Mouse (Mus musculus) lung, adult 2 months (tissue): ENCODE measurements around the gene Zfp770. TPM values are rescaled to one million over a fixed set of nuclear protein-coding genes. Genes with fewer than 3 reads are reported as not detected.
"Not testable (repeated sequence)": the region's sequence is repeated elsewhere in the genome, so short reads cannot be mapped to it uniquely, and the experiment has no call there.

Experiments
- DNase-seq: peaks from one replicate; pipeline ENCODE4 v3.0.0; 2022
- H3K4me1 ChIP-seq: fragments of 200-500 bp; 2 replicates; pipeline ENCODE4 v1.6.1; 2011; ENCODE audit warnings: low read length; ENCODE audit not compliant: control insufficient read depth, insufficient read depth
- H3K4me3 ChIP-seq: fragments of 200-500 bp; replicated peaks from 2 replicates; pipeline ENCODE3; 2011; ENCODE audit warnings: low read depth, mild to moderate bottlenecking, control low read depth, low read length; ENCODE audit errors: extremely low read depth
- CTCF ChIP-seq: fragments of 200-500 bp; IDR thresholded peaks from 2 replicates; pipeline ENCODE4 v1.5.1; 2011; ENCODE audit warnings: mild to moderate bottlenecking, low read length, control low read depth; ENCODE audit not compliant: insufficient read depth
- POLR2A ChIP-seq: fragments of 200-500 bp; IDR thresholded peaks from 2 replicates; pipeline ENCODE4 v1.6.1; 2011; ENCODE audit warnings: low read depth, mild to moderate bottlenecking, control low read depth, low read length, borderline replicate concordance; ENCODE audit errors: extremely low read depth
- WGBS: fragments of 180-500 bp; shearing (Covaris S2); methylation state at CpG from one replicate; pipeline ENCODE4 v1.1.7; 2018; 5-methylcytosine and 5-hydroxymethylcytosine counted together
- polyA plus RNA-seq: library from polyadenylated mRNA; depleted of rRNA; stranded (reverse); fragments of >200 nt; gene quantifications from 2 replicates; pipeline ENCODE4 v1.2.3, GENCODE M21; 2012; rRNA removed

Gene Zfp770
- 0.80 and 1.5 TPM in 2 replicates for polyA plus RNA-seq

DNA sequence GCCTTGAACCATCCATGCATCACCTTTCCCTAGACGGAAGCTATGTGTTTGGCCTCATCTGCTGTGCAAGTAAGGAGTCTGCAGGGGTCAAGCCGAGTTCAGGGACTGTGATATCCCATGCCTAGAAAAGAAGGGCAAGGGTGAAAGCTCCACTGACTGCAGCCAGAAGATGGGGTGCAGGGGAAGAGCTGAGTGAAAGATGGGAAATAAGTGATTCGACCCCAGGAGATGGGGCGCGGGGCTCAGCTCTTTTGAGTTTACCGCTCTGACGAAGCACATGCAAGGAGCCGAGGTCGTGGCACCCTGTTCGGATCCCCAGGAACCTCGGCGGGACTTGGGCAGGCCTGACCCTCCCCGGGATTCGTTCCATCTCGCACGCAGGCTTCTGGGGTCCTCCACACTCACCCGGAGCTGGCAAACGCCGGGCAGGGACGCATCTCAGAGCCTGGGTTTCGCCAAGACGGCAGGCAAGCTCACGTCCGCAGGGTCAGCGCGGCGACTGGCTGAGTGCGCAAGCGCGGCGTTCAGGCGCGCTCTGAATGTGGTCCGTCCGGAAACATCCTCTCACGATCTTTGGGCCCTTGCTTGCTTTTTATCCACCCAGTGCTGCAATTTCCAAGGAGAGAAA lies at the start of gene Zfp770:
Gene Zfp770 (minus strand): TSS at position 538 of the 628 bp plus-strand sequence.
- Histone ChIP-seq H3K4me3 (peak within 1 kb of the TSS; percentile 85), H3K4me1 (peaks cover 2% of the 10 kb centered on the region; the same call in 1 of the 2 replicates)
- TF ChIP-seq POLR2A (peak; percentile 95), CTCF (no peak)
- WGBS = under 1% methylated on average over 36 of the region's 36 CpGs
- DNase-seq = peak; percentile 77

- WGBS = 44% methylated on average over 6 of the region's 6 CpGs
- Histone ChIP-seq H3K4me1 (no peaks in the 10 kb centered on the region), H3K4me3 (no peak overlapping the region)
- TF ChIP-seq POLR2A (no peak), CTCF (no peak)
- no peak for DNase-seq
These were observed 48.2 kb upstream of the Zfp770 start for GRCm38 (mm10) chr2:114249440-114249839.

GRCm38 (mm10) chr2:114237639-114238038 lies 36.4 kb upstream of the Zfp770 start:
- no peaks in the 10 kb centered on the region for H3K4me1 ChIP-seq
- 13% methylated on average over 4 of the region's 4 CpGs for WGBS
- DNase-seq = no peak
- H3K4me3 ChIP-seq = no peak overlapping the region
- no peak for TF ChIP-seq POLR2A
- TF ChIP-seq CTCF = no peak

GRCm38 (mm10) chr2:114236566-114236965 lies 35.3 kb upstream of the Zfp770 start:
- Histone ChIP-seq H3K4me1 (no peaks in the 10 kb centered on the region), H3K4me3 (no peak overlapping the region)
- 74% methylated on average over 1 of the region's 1 CpGs for WGBS
- TF ChIP-seq CTCF (no peak), POLR2A (no peak)
- no peak for DNase-seq

- 79% methylated on average over 3 of the region's 3 CpGs for WGBS
- Histone ChIP-seq H3K4me1 (no peaks in the 10 kb centered on the region), H3K4me3 (no peak overlapping the region)
- no peak for TF ChIP-seq CTCF
- no peak for DNase-seq
These were observed 34.3 kb upstream of the Zfp770 start for GRCm38 (mm10) chr2:114235584-114235983.

DNA sequence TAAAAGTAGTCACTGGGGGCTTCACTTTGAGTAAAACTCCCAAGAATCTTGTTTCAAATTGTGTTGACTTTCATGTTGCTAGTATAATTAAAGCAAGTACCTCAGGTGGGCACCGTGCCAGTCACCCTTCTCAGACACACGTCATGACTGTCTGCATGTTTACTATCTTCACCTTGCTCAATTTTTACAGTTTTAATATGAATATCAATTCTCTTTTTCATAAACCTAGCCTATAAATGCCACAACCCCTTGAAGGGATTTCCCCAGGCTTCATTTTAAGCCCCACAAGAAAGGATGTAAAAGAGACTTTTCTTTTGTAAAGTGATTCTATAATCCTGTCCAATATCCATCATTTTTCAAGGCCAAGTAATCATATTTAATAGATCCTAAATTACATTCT lies 30.0 kb upstream of the Zfp770 start:
- no peak for TF ChIP-seq CTCF
- no peak for TF ChIP-seq POLR2A
- no peak overlapping the region for H3K4me3 ChIP-seq
- no peak for DNase-seq
- H3K4me1 ChIP-seq = no peaks in the 10 kb centered on the region
- WGBS = 49% methylated on average over 2 of the region's 2 CpGs

- TF ChIP-seq CTCF = no peak
- no peak for TF ChIP-seq POLR2A
- no peak for DNase-seq
- Histone ChIP-seq H3K4me1 (no peaks in the 10 kb centered on the region), H3K4me3 (no peak overlapping the region)
- 75% methylated on average over 2 of the region's 2 CpGs for WGBS
These were observed 27.4 kb upstream of the Zfp770 start for GRCm38 (mm10) chr2:114228672-114229071.

- Histone ChIP-seq H3K4me3 (no peak overlapping the region), H3K4me1 (no peaks in the 10 kb centered on the region)
- WGBS = 58% methylated on average over 6 of the region's 6 CpGs
- TF ChIP-seq CTCF (no peak), POLR2A (no peak)
- no peak for DNase-seq
These were observed 3.8 kb upstream of the Zfp770 start for GRCm38 (mm10) chr2:114205036-114205435.

DNA sequence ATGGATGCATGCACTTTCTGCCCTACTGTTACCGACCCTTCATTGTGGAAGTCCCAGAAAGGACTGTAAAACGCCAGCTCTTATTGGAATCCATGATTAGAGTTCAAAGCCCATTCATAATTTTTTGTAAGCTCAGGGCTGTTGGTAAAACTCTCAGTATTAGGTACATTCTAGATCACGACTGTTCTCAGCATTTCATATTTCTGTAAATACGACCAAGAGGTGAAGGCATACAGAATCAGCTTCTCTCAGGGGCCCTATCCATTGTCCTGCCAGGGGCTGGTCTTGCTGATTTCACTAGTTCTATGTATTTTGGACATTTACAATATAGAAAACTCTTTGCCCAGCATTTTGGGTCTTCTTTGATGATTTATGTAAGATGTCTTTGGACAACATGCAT lies 305 bp upstream of the Zfp770 start:
- no peak for DNase-seq
- Histone ChIP-seq H3K4me1 (peaks cover 2% of the 10 kb centered on the region; the same call in 1 of the 2 replicates), H3K4me3 (peak overlapping the region; percentile 85)
- no peak for TF ChIP-seq POLR2A
- TF ChIP-seq CTCF = no peak
- WGBS = 33% methylated on average over 4 of the region's 4 CpGs

GRCm38 (mm10) chr2:114196421-114196820 lies 4.8 kb downstream of the Zfp770 start:
- WGBS = 73% methylated on average over 5 of the region's 5 CpGs
- TF ChIP-seq CTCF (no peak), POLR2A (no peak)
- Histone ChIP-seq H3K4me3 (no peak overlapping the region), H3K4me1 (peaks cover 2% of the 10 kb centered on the region; the same call in 1 of the 2 replicates)
- no peak for DNase-seq

DNA sequence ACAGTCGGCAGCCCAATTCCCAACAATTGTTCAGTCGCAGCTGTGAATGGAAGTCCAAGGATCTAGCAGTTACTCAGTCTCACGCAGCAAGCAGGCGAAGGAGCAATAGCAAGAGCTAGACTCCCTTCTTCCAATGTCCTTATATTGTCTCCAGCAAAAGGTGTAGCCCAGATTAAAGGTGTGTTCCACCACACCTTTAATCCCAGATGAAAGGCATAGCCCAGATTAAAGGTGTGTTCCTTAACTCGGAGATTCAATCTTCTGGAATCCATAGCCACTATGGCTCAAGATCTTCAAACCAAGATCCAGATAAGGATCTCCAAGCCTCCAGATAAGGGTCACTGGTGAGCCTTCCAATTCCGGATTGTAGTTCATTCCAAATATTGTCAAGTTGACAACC lies 14.3 kb downstream of the Zfp770 start, which contains the start of gene Aqr:
Gene Aqr (minus strand): TSS at position 101 of the 400 bp plus-strand sequence.
- WGBS = 70% methylated on average over 1 of the region's 6 CpGs

More for the DNA sequence above, 14.3 kb downstream of the Zfp770 start, which contains the start of gene Aqr:
- not testable (repeated sequence) for H3K4me1 ChIP-seq, H3K4me3 ChIP-seq, DNase-seq
